Mouse (Mus musculus): Measurements from ENCODE around the gene Stx1b. TPM values are rescaled to one million over a fixed set of nuclear protein-coding genes. Genes with fewer than 3 reads are reported as not detected.
"Not testable (repeated sequence)": the region's sequence is repeated elsewhere in the genome, so short reads cannot be mapped to it uniquely, and the experiment has no call there.

Gene Stx1b
- total RNA-seq (2021) = 1 to 10 TPM in 1 of 2 experiments, under 1 TPM in 1; 0.64 to 1.1 TPM
- long read RNA-seq, experiment 1 = 0 reads
- long read RNA-seq, experiment 2 = 0 reads

- no peak for DNase-seq
Observed at GRCm38 (mm10) chr7:127824176-127824871, at the start of gene Stx1b, which contains the start of gene Stx4a. TSS of gene Stx1b (minus strand) at chr7:127824549. TSS of gene Stx4a (plus strand) at chr7:127824294.

GRCm38 (mm10) chr7:127870136-127870821 lies 45.9 kb upstream of the Stx1b start:
- intact Hi-C loops (cut with DNase I) = no loop called here
- DNase-seq = no peak

More at GRCm38 (mm10) chr7:127824176-127824871, at the start of gene Stx1b, which contains the start of gene Stx4a:
- intact Hi-C loops (cut with DNase I) = no loop called here

- peak in 1 of 2 experiments; percentile 39 for DNase-seq
- intact Hi-C loops (cut with DNase I) = no loop called here
Observed at GRCm38 (mm10) chr7:127869149-127869810, 44.9 kb upstream of the Stx1b start.

- intact Hi-C loops (cut with DNase I) = no loop called here
- DNase-seq = no peak
Observed at GRCm38 (mm10) chr7:127867641-127868040, 43.3 kb upstream of the Stx1b start.

- intact Hi-C loops (cut with DNase I) = no loop called here
- DNase-seq = no peak
Observed at GRCm38 (mm10) chr7:127866434-127866833, 42.1 kb upstream of the Stx1b start.

- DNase-seq = no peak
- intact Hi-C loops (cut with DNase I) = no loop called here
Observed at GRCm38 (mm10) chr7:127858258-127858657, 33.9 kb upstream of the Stx1b start.

GRCm38 (mm10) chr7:127850906-127851305 lies 26.6 kb upstream of the Stx1b start:
- intact Hi-C loops (cut with DNase I) = no loop called here
- DNase-seq = peak in 1 of 2 experiments; percentile 20

- intact Hi-C loops (cut with DNase I) = no loop called here
- peak; percentile 28 to 33 for DNase-seq
Observed at GRCm38 (mm10) chr7:127849973-127850875, 25.9 kb upstream of the Stx1b start.

GRCm38 (mm10) chr7:127842001-127842718 lies 17.8 kb upstream of the Stx1b start:
- DNase-seq = peak; percentile 70
- intact Hi-C loops (cut with DNase I) = loop anchor here (1.0 kb wide), 1 partner anchor 33 kb away; no protein-coding TSS in a partner anchor

- peak; percentile 92 to 93 for DNase-seq
- intact Hi-C loops (cut with DNase I) = no loop called here
Observed at GRCm38 (mm10) chr7:127841340-127842000, 17.1 kb upstream of the Stx1b start.

GRCm38 (mm10) chr7:127840886-127841285 lies 16.5 kb upstream of the Stx1b start:
- peak in 1 of 2 experiments; percentile 34 for DNase-seq
- intact Hi-C loops (cut with DNase I) = no loop called here

GRCm38 (mm10) chr7:127840031-127840430 lies 15.7 kb upstream of the Stx1b start:
- DNase-seq; intact Hi-C loops (cut with DNase I): not testable (repeated sequence)

- DNase-seq; intact Hi-C loops (cut with DNase I): not testable (repeated sequence)
Observed at GRCm38 (mm10) chr7:127837878-127838277, 13.5 kb upstream of the Stx1b start.

GRCm38 (mm10) chr7:127837473-127837872 lies 13.1 kb upstream of the Stx1b start:
- DNase-seq = no peak
- intact Hi-C loops (cut with DNase I) = no loop called here

- no peak for DNase-seq
- intact Hi-C loops (cut with DNase I) = loop anchor here (2.0 kb wide), 1 partner anchor 33 kb away; no protein-coding TSS in a partner anchor
Observed at GRCm38 (mm10) chr7:127835550-127835949, 11.2 kb upstream of the Stx1b start.

- intact Hi-C loops (cut with DNase I) = no loop called here
- DNase-seq = no peak
Observed at GRCm38 (mm10) chr7:127823236-127824171, 845 bp downstream of the Stx1b start.

GRCm38 (mm10) chr7:127822494-127822893 lies 1.9 kb downstream of the Stx1b start:
- intact Hi-C loops (cut with DNase I) = no loop called here
- DNase-seq = no peak

All from gastrocnemius, postnatal 36 days (tissue).